Mouse (Mus musculus): ENCODE data around the gene Rbp1. TPM values are rescaled to one million over a fixed set of nuclear protein-coding genes. Genes with fewer than 3 reads are reported as not detected.

Rbp1 gene
- 0.41 TPM for total RNA-seq (2023)

GRCm38 (mm10) chr9:98422656-98423055, at the start of gene Rbp1:
TSS of gene Rbp1 (plus strand) at chr9:98422961.

GRCm38 (mm10) chr9:98485815-98486214, 63.1 kb downstream of the Rbp1 start, which contains the start of gene Rbp2:
TSS of gene Rbp2 (plus strand) at chr9:98486115.

Other genes with a start within 250 kb of the Rbp1 start
- gene Nmnat3, start 135.5 kb upstream of the Rbp1 start, total RNA-seq (2023), result 12.2 TPM
- gene Rbp2, start 63.2 kb downstream of the Rbp1 start, total RNA-seq (2023), result not detected
- gene Copb2, start 140.8 kb downstream of the Rbp1 start, total RNA-seq (2023), result 85.2 TPM
- gene Mrps22, start 178.7 kb downstream of the Rbp1 start, total RNA-seq (2023), result 19.1 TPM